ENCODE assay signal across 8 mouse cellular contexts in the genomic region with DNA sequence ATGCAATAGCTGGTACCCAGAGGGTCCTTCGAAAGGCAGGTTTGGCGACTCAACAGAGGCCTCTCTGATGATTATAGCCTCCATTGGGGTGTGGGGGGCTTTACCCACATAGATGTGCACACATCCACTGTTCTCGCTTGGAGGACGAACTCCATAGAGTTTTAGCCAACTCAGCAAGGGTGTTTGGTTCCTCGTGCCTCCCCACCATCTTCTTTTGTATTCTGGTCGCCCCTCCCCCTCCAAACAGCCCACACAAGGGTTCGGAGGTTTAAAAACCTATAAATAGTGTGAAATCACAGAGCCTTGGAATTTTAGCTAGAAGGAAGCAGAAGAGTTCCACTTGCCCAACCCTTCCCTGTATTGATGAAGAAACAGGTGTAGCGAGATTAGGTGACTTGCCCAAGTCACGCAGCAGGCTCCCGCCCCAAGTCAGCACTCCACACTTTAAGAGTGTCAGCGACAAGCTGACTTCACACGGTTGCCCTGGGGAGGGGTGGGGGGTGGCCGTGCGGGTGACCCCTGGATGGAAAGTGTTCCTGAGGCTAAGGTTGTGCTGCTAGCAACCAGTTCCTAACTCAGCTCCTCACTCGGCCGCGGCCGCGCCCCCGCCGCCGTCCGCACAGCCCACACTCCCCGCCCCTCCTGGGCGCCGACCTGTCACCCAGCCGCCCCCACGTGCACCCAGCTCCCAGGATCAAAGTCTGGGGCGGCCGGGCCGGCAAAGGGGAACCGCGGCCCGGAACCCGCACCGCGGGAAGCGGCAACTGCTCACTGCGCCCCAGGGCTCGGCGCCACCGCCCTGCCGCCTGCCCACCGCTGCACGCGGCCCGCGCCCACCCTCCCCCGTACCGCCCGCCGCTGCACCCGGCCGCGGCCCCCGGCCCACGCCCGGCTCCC. TPM values are rescaled to one million over a fixed set of nuclear protein-coding genes. Genes with fewer than 3 reads are reported as not detected.
A peak's percentile ranks its signal among the peaks of the same experiment; 100 is the strongest.
DNase-seq lines count a peak whose midpoint lies in the region; ATAC-seq lines count a peak whose summit lies in the region.

No protein-coding gene starts in this region.

- H3K27me3 ChIP-seq in limb, embryonic 11.5 days (ENCODE audit: control insufficient read depth, insufficient read depth, low read length): no peaks in the 10 kb centered on the region
- peaks cover 15% of the 10 kb centered on the region; the same call in 1 of the 2 replicates for H3K27me3 ChIP-seq in midbrain, embryonic 12.5 days

- H3K27ac ChIP-seq in limb, embryonic 11.5 days (replicated peaks; ENCODE audit: low read depth, low read length): no peak overlapping the region
- H3K27ac ChIP-seq in midbrain, embryonic 12.5 days (replicated peaks): no peak overlapping the region; the same call in 1 of the 2 replicates

- H3K4me1 ChIP-seq in limb, embryonic 11.5 days (ENCODE audit: control insufficient read depth, insufficient read depth, low read length): peaks cover 9% of the 10 kb centered on the region
- peaks cover 41% of the 10 kb centered on the region for H3K4me1 ChIP-seq in midbrain, embryonic 12.5 days

- peak overlapping the region; percentile 92 for H3K4me2 ChIP-seq in limb, embryonic 11.5 days (ENCODE audit: low read depth, severe bottlenecking)
- H3K4me2 ChIP-seq in midbrain, embryonic 12.5 days (replicated peaks): peak overlapping the region; percentile 95

- H3K36me3 ChIP-seq in limb, embryonic 11.5 days (ENCODE audit: control insufficient read depth, insufficient read depth, low read length): peaks cover 5% of the 10 kb centered on the region
- peaks cover 13% of the 10 kb centered on the region for H3K36me3 ChIP-seq in midbrain, embryonic 12.5 days

- WGBS in limb, embryonic 11.5 days: 3% methylated on average over 54 of the region's 58 CpGs
- WGBS in midbrain, embryonic 12.5 days: 5% methylated on average over 30 of the region's 58 CpGs

- no peak for DNase-seq in cerebellum, postnatal 36 days
- DNase-seq in 416B (ENCODE audit: low read depth): peak; percentile 56
- peak; percentile 44 for DNase-seq in cerebellum, adult 9-10 months
- DNase-seq in limb, embryonic 11.5 days (ENCODE audit: low spot score): no peak
- peak; percentile 38 for DNase-seq in thymus, postnatal 4 days

- peak overlapping the region; percentile 73 for H3K4me3 ChIP-seq in limb, embryonic 11.5 days (ENCODE audit: low read depth, low read length)
- H3K4me3 ChIP-seq in midbrain, embryonic 12.5 days: peak overlapping the region; percentile 69

- peak overlapping the region; percentile 64 for H3K9ac ChIP-seq in limb, embryonic 11.5 days (ENCODE audit: low read length)
- H3K9ac ChIP-seq in midbrain, embryonic 12.5 days (replicated peaks): peak overlapping the region; percentile 74

- peak; percentile 17 for ATAC-seq in cerebellum, adult (ENCODE audit: insufficient number of reproducible peaks, low FRiP score, low TSS enrichment)
- ATAC-seq in hematopoietic stem cell, adult 5-6 weeks (replicated peaks in 1 of 2; ENCODE audit: insufficient read depth in 1 of 2, low FRiP score in 2 of 2, low TSS enrichment in 1 of 2, low read depth in 1 of 2, poor library complexity in 2 of 2, severe bottlenecking in 2 of 2): peak; percentile 30 to 55
- peak; percentile 72 for ATAC-seq in limb, embryonic 11.5 days (ENCODE audit: insufficient number of reproducible peaks, low FRiP score, low TSS enrichment, low read depth)
- ATAC-seq in midbrain, embryonic 12.5 days (ENCODE audit: low FRiP score, low read depth): peak; percentile 71

- no peaks in the 10 kb centered on the region for H3K9me3 ChIP-seq in limb, embryonic 11.5 days (ENCODE audit: control insufficient read depth, low read length)
- no peaks in the 10 kb centered on the region for H3K9me3 ChIP-seq in midbrain, embryonic 12.5 days

RNA-seq across cellular contexts. Expression of a gene that starts 0.7 kb away (rescaled TPM):
- total RNA-seq in hematopoietic stem cell, adult 5-6 weeks (2017): 5.7 and 6.5 TPM in 2 replicates
- polyA plus RNA-seq in limb, embryonic 11.5 days (2014; fragmentation: Nextera tagmentation; extraction: Ambion mirVana): 1.3 and 1.6 TPM in 2 replicates
- 3.6 and 4.2 TPM in 2 replicates for polyA plus RNA-seq in midbrain, embryonic 12.5 days (2016; fragmentation: Nextera tagmentation; extraction: Ambion mirVana)

Comparison
In these comparisons a context has a peak if more than half of its experiments do, and no peak if none do; other contexts are left out.
1. DNase-seq: peak in 416B (single experiment), cerebellum, adult 9-10 months (single experiment) and thymus, postnatal 4 days (single experiment); none in cerebellum, postnatal 36 days (0 of 2) and limb, embryonic 11.5 days (single experiment).
2. ATAC-seq: peak in every context shown above with its lines; median percentile 72 in limb, embryonic 11.5 days; 71 in midbrain, embryonic 12.5 days; 42 in hematopoietic stem cell, adult 5-6 weeks; 17 in cerebellum, adult.